Mouse (Mus musculus) adrenal gland, adult 18-20 months (tissue): Measurements from ENCODE around the gene Dll4. TPM values are rescaled to one million over a fixed set of nuclear protein-coding genes. Genes with fewer than 3 reads are reported as not detected.

Experiments used
- DNase-seq, 2 experiments: peaks; one replicate each; pipeline ENCODE4 v3.0.0; 2021 to 2022; ENCODE audit warnings: low spot score in 2 of 2
- total RNA-seq, 2 experiments: library from RNA; stranded (reverse); gene quantifications; 1 replicate in 1 of 2; 2 replicates in 1 of 2; pipeline ENCODE4 v1.2.3; 2021

Gene Dll4
- total RNA-seq, 2 experiments from 2014 or later: 9.7 to 10.5 TPM

DNA sequence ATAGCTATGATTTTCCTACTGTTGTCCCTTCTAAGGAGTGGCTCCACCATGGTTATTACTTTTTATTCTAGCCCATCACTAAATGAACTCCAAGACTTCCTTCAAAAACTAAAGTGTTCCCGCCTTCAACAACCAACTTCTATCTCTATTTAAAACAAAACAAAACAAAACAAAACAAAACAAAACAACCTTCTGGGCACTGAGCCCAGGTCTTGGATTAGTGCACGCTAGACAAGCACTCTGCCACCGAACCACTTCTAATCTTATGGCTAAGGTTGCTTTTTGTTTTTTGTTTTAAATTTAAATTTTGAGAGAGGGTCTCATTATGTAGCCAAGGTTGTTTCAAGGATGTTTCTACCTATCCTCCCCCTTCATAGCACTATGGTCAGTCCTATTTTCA lies 52.2 kb downstream of the Dll4 start:
- DNase-seq: no peak

DNA sequence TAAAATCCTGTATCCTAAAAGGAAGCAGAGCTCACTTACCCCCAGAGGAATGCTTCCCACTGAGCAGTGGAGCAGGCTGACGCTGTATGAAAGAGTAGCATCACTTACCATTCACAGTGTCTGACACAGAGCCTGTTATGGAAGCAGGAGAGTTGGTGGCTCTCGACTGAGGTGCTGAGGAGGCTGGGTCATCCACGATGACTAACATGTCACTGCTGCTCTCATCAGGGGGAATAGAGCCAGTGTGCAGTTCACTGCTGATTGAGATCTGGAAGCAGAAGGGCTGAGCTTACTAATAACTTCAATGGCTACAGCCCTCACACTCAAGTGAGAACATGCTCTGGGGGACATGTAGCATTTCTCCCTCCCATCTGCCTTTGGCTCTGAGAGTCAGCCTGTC lies 53.9 kb downstream of the Dll4 start:
- no peak for DNase-seq

Other genes starting within 250 kb of the Dll4 start
- under 1 TPM; 0.70 to 0.74 TPM for gene Rad51, start 213.0 kb upstream of the Dll4 start, total RNA-seq
- 100 to 1,000 TPM in 1 of 2 experiments, 10 to 100 TPM in 1; 72.4 to 101 TPM for gene Rmdn3, start 168.8 kb upstream of the Dll4 start, total RNA-seq
- gene Gchfr, start 158.0 kb upstream of the Dll4 start, total RNA-seq: 10 to 100 TPM; 24.3 to 26.0 TPM
- gene Gm14137, start 151.3 kb upstream of the Dll4 start, total RNA-seq: under 1 TPM in 1 of 2 experiments, not detected in 1; 0.13 TPM
- gene Zfyve19, start 117.2 kb upstream of the Dll4 start, total RNA-seq: 10 to 100 TPM; 32.0 to 32.4 TPM
- gene Dnajc17, start 117.0 kb upstream of the Dll4 start, total RNA-seq: 10 to 100 TPM; 12.5 to 13.1 TPM
- gene Ppp1r14d, start 95.9 kb upstream of the Dll4 start, total RNA-seq: not detected
- 1 to 10 TPM; 1.6 to 2.1 TPM for gene Spint1, start 88.4 kb upstream of the Dll4 start, total RNA-seq
- under 1 TPM; 0.17 to 0.74 TPM for gene Rhov, start 54.5 kb upstream of the Dll4 start, total RNA-seq
- 10 to 100 TPM; 24.0 TPM for gene Vps18, start 37.0 kb upstream of the Dll4 start, total RNA-seq
- gene Chac1, start 25.4 kb downstream of the Dll4 start, total RNA-seq: 10 to 100 TPM in 1 of 2 experiments, 1 to 10 TPM in 1; 3.7 to 13.2 TPM
- 10 to 100 TPM; 20.0 to 22.6 TPM for gene Ino80, start 151.9 kb downstream of the Dll4 start, total RNA-seq
- gene Exd1, start 221.8 kb downstream of the Dll4 start, total RNA-seq: 1 to 10 TPM; 2.5 to 2.6 TPM
- gene Chp1, start 221.9 kb downstream of the Dll4 start, total RNA-seq: 100 to 1,000 TPM; 306 to 408 TPM